Mouse (Mus musculus): Measurements from ENCODE around the gene Olfr1396.

DNA sequence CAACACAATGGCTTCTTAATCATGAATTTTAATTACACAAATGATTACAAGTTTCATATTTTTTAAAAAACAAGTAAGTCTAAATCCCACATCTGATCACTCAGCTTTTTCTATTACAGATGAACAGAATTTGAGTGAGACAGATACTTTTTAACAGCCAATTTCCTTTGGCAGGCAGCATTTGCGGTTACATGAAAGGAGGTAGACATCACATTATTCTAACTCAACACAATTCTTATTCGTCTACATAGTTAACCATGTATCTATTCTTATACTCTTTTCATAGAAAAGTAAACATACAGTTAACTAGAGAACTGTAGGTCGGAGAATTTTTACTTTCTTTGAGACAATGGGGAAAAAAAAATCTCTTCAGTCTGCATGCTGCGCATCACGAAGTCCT lies 24.1 kb downstream of the Olfr1396 start:
- TF ChIP-seq POLR2A (IDR thresholded peaks at IDR 0.05; ENCODE audit: low read depth, low read length) (no peak), CTCF (IDR thresholded peaks at IDR 0.05; ENCODE audit: extremely low read depth, insufficient read depth, insufficient read length, insufficient replicate concordance) (no peak)
